Mouse (Mus musculus) brain, embryonic 14.5 days (tissue): ENCODE measurements around the gene Gmfb.

Experiments
- CTCF ChIP-seq: fragments of 200-500 bp; IDR thresholded peaks from 2 replicates; pipeline ENCODE4 v1.5.1; 2012; ENCODE audit warnings: inconsistent platforms, mild to moderate bottlenecking, moderate library complexity, borderline replicate concordance; ENCODE audit not compliant: insufficient read depth, insufficient read length; ENCODE audit errors: extremely low read depth
- POLR2A ChIP-seq: fragments of 200-500 bp; IDR thresholded peaks from 2 replicates; pipeline ENCODE4 v1.6.1; 2012; ENCODE audit warnings: mild to moderate bottlenecking, inconsistent platforms, borderline replicate concordance; ENCODE audit not compliant: poor library complexity, insufficient read depth, insufficient read length, severe bottlenecking; ENCODE audit errors: extremely low read depth

DNA sequence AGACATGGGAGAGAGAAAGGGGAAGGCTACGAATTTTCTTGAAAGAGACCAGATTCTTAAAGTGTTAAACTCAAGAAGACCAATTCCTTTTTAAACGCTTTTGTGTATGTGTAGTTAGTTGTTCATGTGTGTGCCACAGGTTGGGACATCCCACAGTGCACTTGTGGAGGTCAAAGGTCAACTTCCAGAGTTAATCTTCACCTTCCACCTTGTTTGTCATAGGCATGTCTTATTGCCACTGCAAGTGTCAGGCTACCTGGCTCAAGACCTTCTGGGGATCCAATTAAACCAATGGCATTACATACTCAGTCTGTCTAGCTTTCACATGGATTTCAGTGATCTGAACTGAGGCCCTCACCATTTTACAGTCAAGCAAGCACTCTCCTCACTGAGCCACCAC is 2.0 kb upstream of the Gmfb start:
- TF ChIP-seq CTCF = no peak
- TF ChIP-seq POLR2A = no peak
